Mouse (Mus musculus) T-helper 17 cell (primary cell): Measurements from ENCODE around the gene Nr5a1.

Experiments
- in situ Hi-C, 2 experiments: fragments of 300-600 bp; cut with MboI, MseI; formaldehyde crosslinking; loops; 1 replicate in 1 of 2; 2 replicates in 1 of 2; pipeline ENCODE4 v1.15.1; 2025; ENCODE audit warnings: high pct_unique_total_duplicates in 2 of 2

Gene Nr5a1

GRCm38 (mm10) chr2:38714324-38714723, at the start of gene Nr5a1:
TSS of gene Nr5a1 (minus strand) at chr2:38714542.
- in situ Hi-C loops = no loop called here

- in situ Hi-C loops = no loop called here
Observed at GRCm38 (mm10) chr2:38739847-38740246, 25.5 kb upstream of the Nr5a1 start.

- in situ Hi-C loops = no loop called here
Observed at GRCm38 (mm10) chr2:38739410-38739809, 25.1 kb upstream of the Nr5a1 start.

DNA sequence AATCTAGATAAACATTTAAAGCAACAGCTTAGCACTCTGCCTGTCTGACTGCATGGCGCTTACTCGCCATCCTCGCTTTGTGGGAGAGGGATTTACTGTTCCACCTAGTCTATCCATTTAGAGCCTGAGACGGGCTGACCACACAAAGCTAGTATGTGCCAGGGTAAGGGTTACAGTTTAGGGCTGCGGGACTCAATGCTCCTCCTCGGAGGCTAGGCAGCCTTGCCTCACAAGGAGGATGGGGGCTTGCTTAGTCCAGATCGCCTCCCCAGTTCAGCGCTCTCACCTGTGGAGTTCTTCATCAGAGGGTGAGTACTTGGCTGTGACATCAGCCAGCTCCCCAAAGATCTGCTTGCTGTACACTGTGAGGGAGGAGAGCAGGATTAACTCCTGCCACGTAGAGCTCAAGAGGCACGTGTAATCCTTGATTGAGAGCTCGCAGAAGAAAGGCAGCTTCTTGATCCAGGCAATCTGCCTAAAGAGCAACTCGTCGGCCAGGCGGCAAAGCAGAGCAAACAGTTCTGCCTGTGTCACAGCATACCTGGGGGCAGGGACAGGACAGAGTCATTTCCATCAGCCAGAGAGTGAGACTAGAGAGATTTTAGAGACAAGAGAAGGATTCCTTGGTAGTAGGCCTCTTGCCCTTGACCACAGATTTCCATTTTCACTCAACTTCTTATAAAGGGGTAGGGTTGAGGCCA, 24.4 kb upstream of the Nr5a1 start:
- in situ Hi-C loops = no loop called here

DNA sequence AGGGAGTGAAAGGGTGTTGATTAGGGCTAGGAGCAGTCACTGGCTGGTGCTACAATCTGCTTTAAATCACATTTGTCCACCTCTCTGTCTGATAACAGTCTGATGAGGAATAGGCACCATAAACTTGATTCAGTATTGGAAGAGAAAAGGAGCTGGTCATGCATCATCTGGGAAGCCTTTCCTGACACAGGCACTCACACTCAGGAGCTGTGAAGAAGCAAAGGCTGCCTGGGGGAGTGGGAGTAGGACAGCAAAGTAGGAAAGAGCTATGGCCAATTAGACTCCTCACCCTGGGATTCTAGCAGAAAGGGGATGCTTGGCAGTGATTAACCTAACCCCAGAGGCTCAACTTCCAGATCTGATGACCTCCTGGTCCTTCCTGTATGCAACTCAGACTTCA, 21.4 kb upstream of the Nr5a1 start:
- in situ Hi-C loops = no loop called here

DNA sequence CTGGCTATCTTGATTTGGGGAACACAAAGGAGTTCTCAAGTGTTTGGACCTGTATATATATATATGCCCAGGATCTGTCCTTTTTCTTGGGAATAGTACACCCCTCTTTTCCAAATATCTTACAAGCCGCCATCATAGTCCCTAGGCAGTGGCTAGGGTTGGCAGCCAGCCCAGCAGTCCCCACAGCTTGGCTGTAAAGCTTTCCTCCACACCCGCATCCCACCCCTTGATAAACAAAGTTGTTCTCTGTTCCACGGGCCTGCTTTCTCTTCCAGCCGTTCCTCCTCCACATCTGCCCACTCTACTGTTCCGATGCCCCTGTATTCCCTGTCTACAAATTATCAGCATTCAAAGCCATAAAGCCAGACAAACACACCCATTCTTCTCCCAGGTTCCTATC, 20.4 kb upstream of the Nr5a1 start:
- in situ Hi-C loops = no loop called here

DNA sequence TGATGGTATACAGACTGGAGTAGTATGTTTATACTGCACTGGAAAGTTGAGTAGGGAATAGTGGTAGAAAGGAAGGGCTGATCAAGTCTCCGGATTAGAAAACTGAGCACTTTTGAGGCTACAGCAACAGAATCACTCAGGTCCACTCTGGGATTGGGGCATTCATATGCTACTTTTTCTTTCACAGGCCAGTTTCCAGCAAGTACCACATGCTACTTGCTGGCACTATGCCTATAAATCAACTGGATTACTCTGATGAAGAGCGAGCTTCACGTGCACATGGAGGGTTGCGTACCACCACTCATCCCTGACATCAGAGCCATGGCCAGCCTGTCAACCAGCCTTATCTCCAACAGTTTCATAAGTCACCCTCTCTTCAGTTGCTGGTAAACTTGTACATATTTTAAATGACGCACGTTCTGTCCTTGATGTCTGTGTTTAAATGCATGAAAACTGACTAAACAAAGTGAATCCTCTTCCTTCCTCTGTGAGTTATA, 16.0 kb upstream of the Nr5a1 start:
- in situ Hi-C loops = no loop called here

GRCm38 (mm10) chr2:38725427-38725826, 11.1 kb upstream of the Nr5a1 start:
- in situ Hi-C loops = loop anchor here in 1 of 2 experiments (10.0 kb wide), 1 partner anchor 311 kb away; no protein-coding TSS in a partner anchor

GRCm38 (mm10) chr2:38723378-38723777, 9.0 kb upstream of the Nr5a1 start:
- in situ Hi-C loops = loop anchor here in 1 of 2 experiments (10.0 kb wide), 1 partner anchor 309 kb away; no protein-coding TSS in a partner anchor

DNA sequence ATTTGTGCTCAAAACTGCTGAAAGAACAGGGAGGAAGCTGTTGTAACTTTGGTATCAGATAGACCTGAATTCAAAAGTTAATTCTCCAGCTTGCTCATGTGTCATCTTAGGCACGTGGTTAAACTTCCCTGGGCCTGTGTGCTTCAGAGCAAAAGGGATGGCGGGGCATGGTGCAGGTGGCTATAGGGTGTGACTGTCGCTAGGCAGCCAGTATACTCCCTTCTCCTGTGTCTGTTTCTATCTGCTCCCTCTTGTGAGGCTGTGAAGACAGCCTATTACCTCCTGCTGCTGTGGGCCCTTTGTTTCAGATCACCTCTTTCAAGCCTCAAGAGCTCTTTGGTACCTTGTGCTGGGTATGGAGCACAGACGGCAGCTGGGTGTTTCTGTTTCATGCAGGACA, 7.7 kb upstream of the Nr5a1 start:
- in situ Hi-C loops = loop anchor here in 1 of 2 experiments (10.0 kb wide), 1 partner anchor 307 kb away; no protein-coding TSS in a partner anchor

GRCm38 (mm10) chr2:38720661-38721060, 6.3 kb upstream of the Nr5a1 start:
- in situ Hi-C loops = loop anchor here in 1 of 2 experiments (10.0 kb wide), 1 partner anchor 306 kb away; no protein-coding TSS in a partner anchor

GRCm38 (mm10) chr2:38719354-38719753, 5.0 kb upstream of the Nr5a1 start:
- in situ Hi-C loops = no loop called here

GRCm38 (mm10) chr2:38718676-38719075, 4.3 kb upstream of the Nr5a1 start:
- in situ Hi-C loops = no loop called here

DNA sequence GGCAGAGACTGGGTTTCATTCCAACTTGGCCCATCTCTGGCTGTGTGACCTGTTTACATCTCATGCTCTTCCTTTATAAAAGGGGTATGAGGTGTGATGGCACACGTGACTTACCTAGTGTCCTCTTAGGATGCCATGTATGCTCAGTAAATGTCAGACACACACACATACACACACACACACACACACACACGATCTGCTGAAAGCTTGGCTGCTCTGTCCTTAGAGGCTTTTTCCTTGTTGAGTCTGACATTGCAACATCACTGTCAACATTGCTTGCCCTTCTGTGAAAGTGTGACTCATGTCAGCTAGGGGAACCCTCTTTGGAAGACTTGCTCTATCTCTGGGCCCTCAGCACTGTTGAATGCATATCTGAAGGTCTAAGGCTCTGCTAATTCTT, 3.1 kb upstream of the Nr5a1 start:
- in situ Hi-C loops = no loop called here

DNA sequence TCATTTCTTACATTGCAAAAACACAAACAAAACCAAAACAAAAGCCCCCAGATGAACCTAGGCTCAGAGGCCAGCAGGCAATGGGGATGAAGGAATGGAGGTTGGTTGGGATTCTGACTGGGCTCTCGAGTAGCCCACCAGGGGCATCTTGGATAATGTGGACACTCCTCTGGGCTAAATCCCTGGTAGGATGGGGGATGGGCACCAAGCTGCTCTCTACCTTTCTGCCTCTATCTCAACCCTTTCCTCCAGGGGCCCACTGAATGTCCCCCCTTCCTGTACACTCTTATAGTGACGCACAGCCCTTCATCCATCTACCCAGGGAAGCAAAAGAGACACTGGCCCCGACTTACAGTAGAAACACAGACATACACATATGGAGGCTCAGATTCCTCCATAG, 746 bp downstream of the Nr5a1 start:
- in situ Hi-C loops = no loop called here

- in situ Hi-C loops = no loop called here
Observed at GRCm38 (mm10) chr2:38712769-38713125, 1.6 kb downstream of the Nr5a1 start.

GRCm38 (mm10) chr2:38712076-38712768, 2.1 kb downstream of the Nr5a1 start:
- in situ Hi-C loops = no loop called here

DNA sequence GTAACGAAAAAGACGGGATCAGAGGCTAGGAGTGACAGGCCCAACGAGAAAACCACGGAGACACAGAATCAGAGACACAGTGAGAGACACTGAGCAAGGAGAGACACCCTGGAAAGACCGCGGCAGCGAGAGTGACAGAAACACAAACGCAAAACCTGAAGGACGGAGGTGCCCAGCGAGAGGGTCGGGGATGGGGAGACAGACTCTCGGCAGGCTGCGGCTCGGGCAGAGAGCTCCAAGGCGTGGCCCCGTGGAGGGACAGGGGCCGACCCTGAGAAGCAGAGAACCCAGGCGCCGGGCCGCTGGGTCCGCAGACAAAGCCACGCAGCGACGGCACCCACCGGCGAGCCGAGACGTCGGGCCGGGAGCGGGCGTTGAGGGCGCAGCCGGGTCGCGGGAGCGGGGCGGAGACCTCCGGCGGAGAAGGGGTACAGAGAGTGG, 2.9 kb downstream of the Nr5a1 start:
- in situ Hi-C loops = no loop called here

DNA sequence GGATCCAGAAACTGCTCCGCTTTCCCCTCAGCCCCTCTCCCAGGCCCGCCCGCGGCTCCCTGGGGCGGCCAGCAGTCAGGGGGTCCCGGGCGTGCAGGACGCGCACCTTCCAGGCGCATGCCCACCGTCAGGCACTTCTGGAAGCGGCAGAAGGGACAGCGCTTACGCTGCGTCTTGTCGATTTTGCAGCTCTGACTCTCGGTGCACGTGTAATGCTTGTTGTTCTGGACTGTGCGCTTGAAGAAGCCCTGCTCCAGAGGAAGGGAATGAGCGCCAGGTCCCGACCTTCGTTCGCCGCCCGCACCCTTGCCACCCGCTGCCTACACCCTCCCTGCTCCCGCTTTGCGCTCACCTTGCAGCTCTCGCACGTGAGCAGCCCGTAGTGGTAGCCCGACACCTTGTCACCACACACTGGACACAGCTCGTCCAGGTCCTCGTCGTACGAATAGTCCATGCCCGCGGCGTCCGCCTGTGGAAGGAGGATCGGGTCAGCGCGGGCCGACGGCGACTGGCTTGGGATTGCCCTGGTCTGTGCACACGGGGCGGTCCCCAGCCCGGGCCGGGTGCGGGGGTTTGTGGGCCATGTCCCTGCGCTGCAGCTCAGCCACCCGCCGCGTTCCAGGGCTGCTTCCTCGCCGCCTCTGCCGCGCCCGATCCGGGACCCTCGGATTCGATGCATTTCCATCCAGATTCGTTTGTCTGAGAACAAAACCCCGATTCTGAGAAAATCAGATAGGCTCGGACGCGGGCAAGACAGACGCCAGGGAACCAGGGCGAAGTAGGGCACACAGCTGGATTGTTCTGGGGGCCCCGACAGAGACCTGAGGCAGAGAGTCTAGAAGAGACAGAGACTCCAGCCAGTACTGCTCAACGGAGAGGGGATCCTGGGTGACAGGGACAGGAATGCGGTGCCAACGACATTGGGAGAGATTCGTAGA, 3.8 kb downstream of the Nr5a1 start:
- in situ Hi-C loops = no loop called here

DNA sequence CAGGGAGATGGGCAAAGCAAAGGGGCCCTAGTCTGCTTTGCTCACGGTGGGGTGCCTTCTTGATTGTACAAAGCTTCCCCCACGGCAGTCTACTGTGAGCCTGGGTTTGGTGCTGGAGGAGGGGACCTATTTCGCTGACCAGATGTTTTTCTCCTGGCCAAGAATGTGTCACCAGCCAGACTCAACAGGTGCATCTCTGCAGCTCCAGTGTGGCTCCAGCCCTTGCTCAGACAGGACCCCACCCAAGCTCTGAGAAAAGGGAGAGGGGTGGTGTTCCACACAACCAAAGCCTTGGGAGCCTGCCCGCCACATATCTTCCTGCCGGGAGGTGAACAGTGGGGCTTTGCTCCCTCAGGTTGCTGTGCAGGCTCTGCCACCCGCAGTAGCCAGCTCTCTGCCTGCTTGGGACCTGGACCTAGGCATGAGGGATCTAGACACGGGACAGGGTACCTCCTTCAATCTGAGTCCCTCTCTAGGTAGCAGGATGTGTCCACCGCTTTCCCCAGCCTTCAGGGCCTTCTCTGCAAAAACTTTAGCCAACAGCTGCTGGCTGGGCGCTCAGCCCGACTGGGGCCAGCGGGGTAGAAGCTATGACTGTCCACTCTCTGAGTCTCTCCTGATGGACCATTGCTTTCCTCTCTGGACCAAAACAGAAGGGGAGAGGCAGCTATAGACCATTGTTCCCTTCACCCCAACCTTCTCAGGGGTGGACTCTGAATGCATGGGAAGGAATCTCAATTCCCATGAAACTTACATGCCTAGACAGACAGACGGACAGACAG, 5.2 kb downstream of the Nr5a1 start:
- in situ Hi-C loops = no loop called here

DNA sequence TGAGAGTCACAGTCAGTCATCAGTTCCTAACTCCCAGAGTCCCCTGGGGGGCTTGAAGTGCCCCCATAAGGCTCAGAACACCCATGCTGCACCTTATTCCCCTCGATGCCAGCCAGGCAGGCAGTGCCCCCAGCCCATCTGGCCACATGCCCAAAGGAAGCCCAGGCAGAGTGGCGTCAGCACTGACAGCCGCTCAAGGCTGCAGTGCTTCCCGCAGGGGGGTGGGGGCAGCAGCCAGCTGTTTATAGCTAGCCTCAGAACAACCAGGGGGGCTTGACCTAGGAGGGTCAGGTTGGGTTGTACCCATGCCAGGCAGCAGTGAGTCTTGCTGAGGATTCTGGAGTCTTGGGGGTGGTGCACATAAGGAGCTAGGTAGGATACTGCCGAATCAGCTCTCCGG, 7.7 kb downstream of the Nr5a1 start:
- in situ Hi-C loops = no loop called here
